Mouse (Mus musculus) inflammation-experienced regulatory T-cells, adult 6 months (primary cell): ENCODE results near the gene Fcho2. TPM values are rescaled to one million over a fixed set of nuclear protein-coding genes. Genes with fewer than 3 reads are reported as not detected.

Experiments used
- ATAC-seq: one replicate; pipeline ENCODE4 v1.8.0; 2017
- polyA plus RNA-seq, 3 experiments: library from polyadenylated mRNA; unstranded; fragments of 100-300 nt; shearing (Covaris generic); gene quantifications; one replicate each; pipeline ENCODE4 v1.2.1; 2017

The Fcho2 gene
- polyA plus RNA-seq, 3 experiments from 2014 or later, result 45.5 to 53.7 (median 47.8) TPM

DNA sequence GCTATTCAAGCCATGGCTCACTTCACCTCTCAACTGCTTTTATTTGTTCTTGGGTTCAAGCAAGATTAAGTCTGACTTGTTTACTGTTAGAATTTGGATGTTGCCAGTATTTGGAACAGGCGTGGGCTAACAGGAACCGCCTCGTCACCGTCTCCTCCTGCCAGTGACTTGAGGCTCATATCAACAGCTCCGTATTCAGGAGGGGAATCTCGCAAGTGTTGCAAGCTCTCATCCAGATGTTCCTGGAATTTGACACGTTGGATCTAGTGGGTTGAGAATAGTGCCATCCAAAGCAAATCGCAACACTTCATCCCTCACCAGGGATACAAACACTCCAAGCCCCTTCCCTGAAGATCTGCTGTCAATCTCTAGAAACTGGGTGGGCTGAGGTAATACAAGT, 105.0 kb downstream of the Fcho2 start:
- ATAC-seq, result no peak

DNA sequence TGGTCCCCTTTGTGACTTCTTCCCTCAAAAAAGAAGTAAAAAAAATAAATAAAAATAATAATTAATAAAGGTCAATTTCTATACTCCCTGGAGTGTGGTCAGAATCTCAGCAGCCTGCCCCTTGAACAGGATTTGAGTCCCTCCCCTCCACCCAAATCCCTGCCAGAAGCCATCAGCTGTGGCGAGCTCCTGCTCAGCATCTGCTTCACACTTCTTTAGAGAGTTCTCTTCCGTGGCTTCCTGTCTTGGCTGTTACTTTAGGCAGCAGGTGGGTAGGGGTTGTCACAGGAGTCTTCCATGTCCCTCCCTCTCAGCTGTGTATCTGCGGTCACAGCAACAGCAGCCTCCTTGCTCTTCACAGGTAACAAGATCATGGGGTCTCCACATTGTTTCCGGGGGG, 109.7 kb downstream of the Fcho2 start:
- no peak for ATAC-seq

DNA sequence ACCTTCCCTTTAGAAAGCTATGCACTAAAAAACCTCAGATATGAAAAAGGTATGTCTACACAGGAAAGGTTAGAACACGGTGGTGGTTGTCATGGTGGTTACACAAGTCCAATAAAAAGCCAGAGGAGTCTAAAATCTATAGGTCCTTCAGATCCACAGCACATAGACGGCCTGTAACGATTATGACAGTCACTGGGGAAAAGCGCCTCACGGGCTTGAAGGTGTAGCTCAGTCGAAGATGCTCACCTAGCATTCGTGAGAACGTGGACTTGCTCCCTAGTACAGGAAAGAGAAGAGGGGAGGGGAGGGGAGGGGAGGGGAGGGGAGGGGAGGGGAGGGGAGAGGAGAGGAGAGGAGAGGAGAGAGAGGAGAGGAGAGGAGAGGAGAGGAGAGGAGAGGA, 111.5 kb downstream of the Fcho2 start:
- no peak for ATAC-seq

DNA sequence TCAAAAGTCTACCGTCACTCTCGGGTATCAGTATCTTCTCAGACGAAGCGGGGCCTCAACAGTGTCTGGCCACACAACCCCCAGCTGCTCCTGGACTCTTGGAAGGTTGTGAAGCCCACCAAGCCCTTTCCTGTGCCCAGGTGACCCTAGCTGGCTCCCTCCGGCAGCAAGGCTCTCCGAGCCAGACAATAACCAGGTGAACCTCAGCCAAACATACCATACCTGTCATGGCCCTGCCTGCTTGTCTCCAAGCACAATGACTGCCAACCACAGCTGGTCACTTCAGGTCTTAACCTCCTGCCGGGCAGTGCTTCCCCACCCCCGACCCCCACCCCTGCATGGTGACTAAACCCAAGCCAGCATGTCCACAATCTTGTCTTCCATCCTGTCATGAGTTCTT, 112.9 kb downstream of the Fcho2 start:
- no peak for ATAC-seq

DNA sequence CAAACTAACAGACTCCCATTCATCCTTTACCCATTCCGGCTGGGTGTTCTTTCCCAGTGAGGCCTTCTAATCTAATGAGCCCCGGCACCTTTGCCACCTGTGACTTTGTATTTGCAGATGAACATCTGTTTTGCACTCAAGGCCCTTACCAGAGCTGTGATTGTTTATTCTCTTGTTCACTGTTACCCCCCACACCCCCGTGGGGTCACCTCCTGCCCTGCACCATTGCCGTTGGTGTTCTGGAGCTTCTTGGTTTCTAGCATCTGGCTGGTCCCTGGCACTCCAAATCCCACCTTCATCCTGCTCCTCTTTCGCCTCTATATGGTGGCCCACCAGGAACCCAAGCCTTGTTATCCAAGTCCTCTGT, 114.0 kb downstream of the Fcho2 start:
- no peak for ATAC-seq

DNA sequence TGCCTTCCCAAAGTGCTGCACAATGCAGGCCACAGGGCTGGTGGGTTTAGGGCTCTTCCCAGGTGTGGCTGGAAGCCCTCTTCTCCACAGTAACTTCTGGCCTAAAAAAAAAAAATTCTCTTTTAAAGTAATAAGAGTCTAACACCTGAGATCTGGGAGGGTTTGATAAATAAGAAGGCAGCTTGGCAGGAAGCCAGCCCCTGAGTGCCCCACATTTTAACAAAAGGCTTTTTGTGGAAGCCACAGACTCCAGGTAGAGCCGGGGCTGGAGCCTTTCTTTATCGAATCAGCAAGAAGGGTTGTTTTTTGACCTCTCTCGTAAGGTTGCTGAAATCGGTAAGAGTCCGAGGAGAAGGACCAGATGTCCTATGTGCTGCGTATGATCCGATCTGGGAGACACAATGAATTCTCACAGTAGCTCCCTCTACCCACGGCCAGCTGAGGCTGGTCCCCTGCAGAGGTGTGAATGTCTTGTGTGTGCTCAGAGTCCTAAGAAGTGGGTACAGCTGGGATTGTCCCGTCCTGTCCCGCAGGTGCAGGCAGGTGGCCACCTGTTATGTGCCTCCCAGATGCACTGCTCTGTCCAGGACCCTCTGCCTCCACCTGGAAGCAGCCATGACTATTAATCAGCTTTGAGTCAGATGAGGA, 114.5 kb downstream of the Fcho2 start:
- no peak for ATAC-seq

DNA sequence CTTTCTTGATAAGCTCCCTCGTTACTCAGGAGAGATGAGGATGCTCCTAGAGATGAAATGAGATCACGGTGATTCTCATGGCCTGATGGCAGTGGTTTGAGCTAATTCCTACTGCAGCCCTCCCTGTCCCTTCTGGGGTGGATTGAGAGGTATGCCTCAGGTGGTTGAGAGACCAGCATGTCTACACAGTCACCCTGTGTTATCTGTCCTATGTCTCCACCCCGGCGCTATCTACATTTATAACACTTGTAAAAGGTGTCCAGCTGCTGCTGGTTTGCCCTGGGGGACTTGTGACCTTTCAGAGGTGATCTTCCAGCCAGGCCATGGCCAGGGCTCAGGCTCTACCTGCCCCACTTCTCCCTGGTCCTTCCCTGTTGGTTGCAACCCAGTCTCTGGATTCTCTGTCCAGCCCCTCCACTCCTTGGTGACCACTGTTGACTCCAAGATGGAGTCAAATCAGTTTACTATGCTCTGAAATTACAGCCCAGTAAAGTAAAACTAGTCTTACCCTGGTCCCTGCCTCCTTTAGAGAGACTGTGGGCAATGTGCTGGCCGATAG, 115.2 kb downstream of the Fcho2 start:
- no peak for ATAC-seq

DNA sequence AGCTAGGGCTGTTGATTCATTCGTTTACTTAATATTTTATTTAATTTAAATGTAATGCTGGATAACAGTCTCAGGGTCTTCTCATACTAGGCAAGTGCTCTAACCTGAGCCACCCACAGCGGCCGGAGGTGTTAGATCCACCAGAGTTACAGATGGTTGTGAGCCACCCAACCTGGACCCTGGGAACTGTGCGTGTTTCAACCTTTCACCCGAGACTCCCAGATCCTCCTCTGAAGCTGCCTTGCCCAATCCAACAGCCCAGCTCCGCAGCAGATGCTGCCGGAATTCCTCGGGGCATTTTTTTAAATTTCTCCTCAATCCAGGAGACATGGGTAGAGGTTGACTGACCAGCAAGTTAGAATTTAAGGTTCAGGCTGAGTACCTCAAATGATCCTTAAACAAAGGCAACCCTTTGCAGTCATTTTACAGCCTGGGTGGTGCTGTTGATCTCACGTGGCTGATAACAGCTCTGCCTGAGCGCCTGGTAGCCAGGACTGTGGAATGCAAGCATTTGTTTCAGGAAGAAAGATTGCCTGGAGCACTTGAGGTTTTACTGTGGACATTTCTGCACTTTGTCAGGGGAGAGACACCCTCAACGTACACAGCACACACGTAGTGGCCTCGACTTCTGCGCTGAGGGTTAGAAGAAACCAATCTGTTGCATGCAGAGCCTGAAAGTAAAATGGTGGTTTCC, 116.1 kb downstream of the Fcho2 start:
- no peak for ATAC-seq

DNA sequence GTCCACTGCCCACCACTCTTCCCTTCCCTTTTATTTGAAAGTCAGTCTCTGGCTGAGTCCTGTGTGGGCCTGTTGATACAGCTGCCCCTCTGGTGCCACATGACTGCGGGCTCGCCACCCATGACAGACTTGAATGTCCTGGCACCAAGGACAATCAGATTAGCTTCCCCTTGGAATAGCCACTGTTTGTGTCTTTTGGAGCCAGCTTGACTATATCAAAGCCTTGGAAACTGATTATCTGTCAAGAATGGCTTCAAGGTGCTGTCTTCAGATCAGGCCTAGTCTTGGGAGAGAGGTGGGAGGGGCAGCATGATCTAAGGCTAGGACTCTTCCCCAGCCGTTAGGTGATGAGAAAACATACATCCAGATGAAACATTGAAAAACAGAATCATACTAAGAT, 118.5 kb downstream of the Fcho2 start:
- ATAC-seq, result no peak

DNA sequence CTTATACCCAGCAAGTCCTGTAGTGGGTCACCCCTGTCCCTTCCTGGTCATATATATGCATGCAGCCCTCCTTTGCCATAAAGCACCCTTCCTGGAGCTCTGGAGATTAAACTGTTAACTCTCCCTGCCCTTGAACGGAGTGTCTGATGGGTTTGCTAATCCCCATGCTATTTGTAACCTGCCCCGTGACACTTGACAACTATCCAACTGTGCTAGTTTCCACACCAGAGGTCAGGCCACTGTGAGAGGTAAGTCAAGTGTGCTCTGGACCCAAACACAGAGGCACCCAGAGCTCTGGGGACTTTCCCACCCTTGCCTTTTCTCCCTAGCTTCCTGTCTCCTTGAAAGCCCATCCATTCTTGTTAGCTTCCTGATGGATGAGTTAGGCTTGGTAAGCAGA, 119.7 kb downstream of the Fcho2 start:
- no peak for ATAC-seq

DNA sequence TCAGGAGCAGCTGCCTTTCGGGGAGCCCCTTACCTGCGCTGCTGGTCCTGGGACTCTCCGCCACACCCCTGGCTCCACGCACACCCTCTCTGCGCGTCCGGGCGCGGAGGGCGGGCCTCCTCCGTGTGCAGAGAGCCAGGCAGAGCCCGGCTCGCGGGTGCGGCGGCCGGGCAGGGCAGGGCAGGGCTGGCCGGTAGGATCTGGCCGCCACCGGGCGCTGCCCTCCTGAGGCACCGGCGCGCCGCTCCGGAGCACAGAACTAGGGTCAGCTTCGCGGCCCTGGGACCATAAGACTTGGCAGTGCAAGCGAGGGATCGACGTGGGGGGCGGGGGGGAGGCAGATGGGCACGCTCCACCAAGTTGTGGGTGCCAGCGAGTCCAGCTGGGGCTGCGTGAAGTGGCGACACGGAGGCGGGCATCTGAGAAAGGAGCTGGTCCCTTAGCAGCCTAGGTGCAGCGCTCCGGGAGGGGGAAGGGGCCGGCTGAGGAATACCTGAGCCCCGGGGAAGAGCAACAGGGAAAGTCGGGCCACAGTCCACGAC, 120.4 kb downstream of the Fcho2 start, which contains the start of gene Tmem171:
Gene Tmem171 (minus strand): TSS at position 62 of the 542 bp plus-strand sequence.
- no peak for ATAC-seq

DNA sequence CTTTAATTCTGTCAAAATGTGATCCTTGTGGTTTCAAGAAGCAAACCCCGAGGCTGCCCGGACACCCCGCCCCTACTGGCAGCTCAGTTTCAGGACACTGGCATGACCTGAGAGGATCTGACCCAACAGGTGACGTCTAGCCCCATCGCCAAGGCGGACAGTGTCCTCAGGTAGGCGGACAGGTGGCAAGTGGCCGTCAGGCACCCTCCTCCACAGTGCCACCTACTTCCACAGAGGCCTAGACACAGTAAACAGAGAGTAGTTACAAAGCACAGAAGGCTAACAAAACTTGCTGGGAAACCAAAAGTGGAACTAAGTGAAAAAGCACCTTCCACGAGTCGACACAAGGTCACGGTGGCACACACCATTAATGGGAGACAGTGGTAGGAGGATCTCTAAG, 121.9 kb downstream of the Fcho2 start:
- no peak for ATAC-seq

DNA sequence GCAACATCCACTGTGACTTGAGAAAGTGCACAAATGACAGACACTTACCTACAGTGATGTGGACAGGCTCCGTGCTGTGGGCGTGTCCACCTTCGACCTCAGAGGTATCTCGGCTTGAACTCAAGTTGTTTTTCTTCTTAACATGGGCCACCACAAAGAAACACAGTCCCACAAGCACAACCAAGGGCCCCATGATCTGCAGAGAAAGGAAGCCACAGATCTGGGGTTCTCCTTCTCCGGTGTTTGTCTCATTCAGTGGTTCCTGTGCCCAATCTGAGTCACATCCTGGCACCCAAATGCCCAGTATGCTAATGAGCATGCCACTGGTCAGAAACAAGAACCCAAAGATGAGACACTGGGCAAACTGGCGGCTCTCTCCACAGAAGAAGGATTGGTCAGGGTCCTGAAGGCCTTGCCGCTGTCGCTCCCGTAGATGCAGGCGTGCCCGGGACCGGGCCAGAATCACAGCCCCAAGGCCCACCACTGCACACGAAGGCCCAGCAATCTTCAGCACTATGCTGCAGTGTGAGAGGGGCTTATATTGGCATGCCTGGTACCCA, 123.2 kb downstream of the Fcho2 start:
- no peak for ATAC-seq

DNA sequence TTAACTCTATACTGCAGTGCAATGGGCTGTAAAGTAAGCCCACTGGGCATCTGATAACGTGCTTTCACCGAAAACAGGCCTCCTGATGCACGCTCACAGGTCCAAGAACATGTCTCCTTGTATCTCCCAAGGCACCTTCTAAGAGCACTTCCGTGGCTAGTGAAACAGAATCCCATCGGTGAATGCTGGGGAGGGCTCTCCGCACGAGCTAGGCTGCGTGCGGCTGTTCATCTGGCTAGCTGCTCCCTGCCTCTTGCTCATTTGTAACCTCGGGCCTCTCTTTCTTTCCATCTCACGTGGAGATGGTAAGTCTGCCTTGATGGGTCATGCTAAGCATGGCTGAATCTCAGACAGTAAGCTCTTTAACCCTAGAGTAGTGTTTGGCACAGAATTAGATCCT, 124.4 kb downstream of the Fcho2 start:
- no peak for ATAC-seq

DNA sequence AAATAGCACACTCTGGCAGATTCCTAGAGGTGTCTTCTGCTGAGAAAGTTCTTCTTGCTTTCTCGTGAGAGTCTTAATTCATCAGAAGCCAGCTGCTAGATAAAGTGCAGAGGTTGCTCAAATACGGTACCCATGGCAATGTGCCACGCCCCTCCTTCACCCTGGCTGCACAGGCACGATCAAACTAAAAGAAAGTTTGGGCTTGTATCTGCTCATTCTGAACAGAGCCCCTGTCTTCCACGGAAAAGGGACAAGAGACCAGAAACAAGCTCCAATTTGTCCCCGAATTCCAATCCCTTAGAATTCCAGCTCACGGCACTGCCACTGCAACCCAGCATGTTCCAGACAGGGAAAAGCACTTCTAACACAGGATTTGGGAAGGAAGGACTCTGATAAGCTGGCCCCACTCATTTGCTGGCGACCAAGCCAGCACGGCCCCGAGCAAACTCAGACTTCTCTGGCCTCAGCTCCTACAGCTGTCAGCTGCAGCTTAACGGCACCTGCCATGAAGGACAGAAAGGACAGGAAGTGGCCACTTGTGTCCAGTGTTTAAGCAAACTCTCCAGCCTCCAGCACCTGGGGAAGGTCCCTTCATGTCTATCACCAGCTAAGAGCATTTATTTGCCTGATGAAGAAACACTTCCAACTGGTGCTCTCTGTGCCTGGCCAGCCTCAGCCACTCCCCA, 125.5 kb downstream of the Fcho2 start:
- no peak for ATAC-seq

DNA sequence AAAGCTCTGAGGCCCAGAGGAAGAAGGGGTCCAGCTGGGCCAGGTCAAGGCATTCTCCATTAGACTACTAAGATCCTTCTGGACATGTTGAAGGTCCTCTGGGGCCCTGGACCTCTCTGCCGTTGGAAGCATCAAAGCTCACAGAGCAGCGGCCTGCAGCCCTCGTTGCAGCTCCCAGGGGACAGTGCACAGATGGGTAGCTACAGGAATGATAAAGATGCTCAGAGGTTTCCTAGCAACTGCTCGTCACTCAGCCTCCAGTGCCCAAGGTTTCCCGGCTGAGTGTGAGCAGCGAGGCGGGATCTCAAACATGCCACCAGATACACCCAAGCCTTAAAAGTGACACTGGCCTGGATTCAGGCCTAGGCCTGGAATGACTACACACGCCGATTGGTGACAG, 127.3 kb downstream of the Fcho2 start:
- ATAC-seq, result no peak

DNA sequence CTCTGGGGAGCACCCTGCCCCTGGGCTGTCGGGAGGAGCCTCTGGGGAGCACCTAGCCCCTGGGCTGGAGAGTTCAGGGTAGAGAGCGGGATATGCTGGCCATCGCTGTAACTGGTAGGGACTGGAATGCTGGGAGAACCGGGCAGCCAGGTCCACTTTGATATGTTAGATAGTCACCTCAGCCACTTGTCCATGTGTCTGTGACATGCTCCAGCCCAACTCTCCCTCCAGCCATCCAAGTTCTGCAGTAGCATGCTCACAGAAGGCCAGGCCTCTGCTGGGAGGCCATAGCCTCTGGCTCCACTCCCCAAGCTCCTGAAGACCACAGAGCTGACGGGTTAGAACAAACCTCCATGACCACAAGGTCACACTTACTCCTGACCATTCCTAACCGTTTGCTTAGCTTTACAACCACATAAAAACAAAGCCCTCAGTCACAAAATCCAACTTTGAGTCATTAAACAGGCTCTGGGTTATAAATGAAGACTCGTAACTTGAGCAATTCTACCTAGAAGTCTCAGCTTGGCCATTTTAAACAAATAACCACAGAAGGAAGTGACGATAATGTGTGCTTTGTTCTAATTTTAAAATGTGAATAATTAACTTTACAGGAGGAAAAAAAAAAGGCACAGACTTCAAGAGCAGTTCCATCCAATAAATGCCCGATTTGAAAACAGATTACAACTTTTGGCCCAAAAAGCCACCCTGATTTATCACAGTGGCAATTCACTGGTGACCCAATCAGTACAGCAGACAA, 130.9 kb downstream of the Fcho2 start:
- no peak for ATAC-seq

DNA sequence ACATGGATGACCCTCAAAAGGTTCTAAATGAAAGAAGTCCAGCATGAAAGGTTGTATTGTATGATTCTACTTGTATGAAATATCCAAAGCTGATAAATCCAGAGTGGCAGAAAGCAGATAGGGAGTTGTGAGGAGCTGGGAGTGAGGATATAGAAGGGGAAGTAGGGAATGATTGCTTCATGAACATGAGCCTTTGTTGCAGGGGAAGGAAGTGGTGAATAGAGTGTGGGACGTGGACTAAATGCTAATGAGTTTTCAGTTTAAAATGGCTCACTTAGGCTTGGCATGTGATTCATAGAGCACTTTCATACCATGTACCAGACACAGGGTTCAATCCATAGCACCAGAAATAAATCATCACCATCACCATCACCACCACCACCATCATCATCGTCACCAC, 131.8 kb downstream of the Fcho2 start:
- ATAC-seq, result no peak

DNA sequence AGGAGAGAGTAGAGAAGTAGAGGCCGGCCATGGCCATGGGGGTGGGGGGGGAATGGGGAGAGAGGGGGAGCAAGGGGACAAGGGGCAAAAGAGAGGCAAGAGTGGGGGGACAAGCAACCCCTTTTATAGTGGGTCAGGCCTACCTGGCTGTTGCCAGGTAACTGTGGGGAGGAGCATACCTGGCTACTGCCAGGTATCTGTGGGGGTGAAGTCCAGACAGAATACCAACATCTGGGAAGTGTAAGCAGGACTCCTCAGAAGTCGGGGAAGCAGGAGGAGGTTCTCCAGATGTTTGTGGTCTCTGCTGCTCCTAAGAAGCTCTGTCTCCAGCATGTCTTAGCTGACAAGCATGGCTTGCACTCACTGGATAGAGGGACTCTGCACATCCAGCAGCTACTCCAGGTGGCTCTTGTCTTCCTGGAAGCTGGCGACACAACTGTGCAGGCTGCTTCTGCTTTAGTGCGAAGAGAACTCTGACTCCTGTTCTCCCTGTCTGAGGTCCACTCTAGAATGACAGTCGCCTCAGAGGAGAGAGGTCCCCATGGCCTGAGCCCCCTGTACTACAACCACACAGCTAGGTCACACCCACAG, 134.7 kb downstream of the Fcho2 start:
- ATAC-seq, result no peak

DNA sequence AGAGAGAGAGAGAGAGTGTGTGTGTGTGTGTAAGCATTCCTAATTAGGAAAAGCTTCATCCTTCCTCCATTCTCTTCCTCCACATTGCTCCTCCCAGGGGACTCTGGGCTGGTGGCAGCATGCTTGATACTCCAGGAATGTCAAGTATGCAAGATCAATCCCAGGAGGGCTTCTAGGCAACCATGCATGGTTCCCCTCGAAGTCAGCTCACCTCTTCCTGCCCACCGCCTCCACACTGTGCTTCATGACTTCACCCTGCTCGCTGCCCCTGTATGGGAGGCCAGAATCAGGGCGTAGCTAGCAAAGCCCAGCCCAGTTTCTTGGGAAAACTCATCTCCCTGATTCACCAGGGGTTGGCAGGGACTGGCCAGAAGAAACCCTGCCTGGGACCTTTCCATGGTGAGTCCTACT, 135.6 kb downstream of the Fcho2 start:
- no peak for ATAC-seq

DNA sequence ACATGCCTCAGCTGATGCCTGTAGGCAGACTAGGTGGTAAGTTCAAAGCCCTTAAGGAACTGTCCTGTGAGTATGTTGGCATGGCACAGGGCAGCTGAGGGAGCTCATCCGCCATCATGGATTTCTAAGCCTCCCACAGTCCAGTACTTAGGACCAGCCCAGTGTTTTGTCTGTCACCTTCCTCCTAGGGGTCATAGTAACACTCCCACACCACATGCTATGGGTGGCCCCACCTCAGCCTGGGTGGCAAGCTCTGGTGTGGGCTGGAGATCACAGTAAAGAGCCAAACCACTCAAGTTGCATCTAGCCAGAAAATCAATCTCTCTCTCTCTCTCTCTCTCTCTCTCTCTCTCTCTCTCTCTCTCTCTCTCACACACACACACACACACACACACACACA, 136.0 kb downstream of the Fcho2 start:
- ATAC-seq, result no peak

DNA sequence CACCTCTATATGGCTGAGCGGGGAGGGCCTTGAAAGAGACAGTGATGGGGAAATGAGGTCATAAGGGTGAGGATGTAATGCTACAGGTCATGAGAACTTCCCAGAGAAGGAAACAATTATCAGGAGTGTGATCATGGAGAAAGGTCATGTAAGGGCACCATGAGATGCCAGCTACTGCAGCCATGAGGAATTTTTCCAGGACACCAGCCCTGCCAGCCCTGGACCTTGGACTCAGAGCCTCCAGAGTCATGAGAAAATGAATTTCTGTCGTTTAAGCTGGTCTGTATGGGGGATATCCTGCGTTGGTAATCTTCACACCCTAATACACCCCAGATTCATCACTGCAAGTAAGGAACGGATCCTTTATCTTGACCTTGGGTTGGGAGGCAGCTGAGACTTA, 141.3 kb downstream of the Fcho2 start:
- no peak for ATAC-seq
